Mouse (Mus musculus): ENCODE data around the gene F5.
"Not testable (repeated sequence)": the region's sequence is repeated elsewhere in the genome, so short reads cannot be mapped to it uniquely, and the experiment has no call there.

The F5 gene

DNA sequence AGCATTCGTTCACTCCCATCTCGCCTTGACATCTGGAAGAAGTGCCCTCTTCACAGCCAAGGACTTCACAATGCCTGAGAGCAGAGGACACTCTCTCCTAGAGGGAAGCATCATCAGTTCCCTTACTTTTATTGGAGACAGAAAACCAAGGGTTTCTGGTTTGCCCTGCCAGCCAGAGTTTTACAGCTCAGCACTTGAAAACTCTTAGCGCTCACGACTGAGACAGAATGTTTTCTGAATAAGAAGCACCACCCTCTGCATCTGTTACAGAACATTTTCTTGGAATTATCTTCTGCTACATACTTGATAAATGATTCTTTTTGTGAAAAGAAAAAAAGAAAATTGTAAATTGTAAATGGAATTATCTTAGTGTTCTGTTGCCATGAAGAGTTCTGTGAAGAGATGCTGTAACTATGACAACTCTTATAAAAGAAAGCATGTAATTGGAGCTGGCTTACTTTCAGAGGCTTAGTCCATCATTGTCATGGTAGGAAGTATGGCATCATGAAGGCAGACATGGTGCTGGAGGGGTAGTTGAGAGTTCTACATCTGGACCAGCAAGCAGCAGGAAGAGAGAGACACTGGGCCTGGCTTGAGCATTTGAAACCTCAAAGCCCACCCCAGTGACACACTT lies 80.4 kb downstream of the F5 start:
- not testable (repeated sequence) for DNase-seq (ENCODE audit: low spot score in 2 of 2)

DNA sequence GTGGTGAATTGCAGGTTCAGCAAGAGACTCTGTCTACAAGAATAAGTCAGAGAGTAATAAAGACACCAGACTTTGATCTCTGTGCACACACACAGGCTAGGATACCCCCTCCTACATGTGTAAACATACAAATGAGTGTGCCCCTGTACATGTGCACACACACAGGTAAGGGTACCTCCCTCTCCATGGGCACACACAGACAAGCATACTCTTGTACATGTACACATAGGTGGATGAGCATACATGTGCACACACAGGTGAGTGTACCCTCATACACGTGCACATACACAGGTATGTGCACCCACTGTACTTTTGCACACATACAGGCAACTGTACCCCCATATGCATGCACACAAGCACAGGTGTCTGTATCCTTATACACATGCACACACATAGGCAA lies 81.8 kb downstream of the F5 start:
- DNase-seq (ENCODE audit: low spot score in 2 of 2): no peak

DNA sequence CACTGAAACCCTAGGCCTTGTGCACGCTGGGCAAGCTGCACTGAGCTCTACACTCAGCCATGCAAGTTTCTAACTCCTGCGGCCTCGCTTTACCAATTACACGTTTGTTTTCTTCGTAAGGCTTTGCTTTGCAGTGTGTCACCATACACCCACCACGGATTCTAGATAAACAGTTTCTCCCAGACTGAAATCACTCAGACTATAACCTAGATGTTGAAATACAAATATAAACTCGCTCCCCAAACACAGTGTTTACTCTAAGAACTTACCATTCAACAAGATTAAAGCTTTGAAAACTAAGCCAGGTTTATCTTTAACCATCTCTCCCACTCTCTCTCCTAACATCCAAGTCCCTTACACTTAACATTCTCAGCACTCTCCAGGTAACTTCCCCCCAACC lies 83.4 kb downstream of the F5 start:
- no peak for DNase-seq (ENCODE audit: low spot score in 2 of 2)

DNA sequence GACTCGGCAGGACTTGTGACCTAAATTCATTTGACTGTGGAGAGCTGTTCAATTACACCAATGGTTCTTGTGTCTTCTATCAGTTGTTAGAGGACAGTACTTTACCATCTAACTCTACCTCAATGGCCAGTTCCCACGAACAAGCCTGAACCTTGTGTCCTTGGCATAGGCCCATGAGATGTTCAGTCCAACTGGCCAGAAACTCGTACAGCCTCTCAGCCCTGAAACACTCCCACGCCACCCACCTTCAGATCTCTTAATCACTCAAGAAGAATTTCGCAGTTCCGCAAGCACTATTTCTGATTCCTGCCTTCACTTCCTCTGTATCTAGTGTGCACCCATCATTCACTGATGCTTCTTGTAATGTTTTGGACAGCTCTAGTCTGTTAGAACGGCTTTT lies 84.4 kb downstream of the F5 start:
- no peak for DNase-seq (ENCODE audit: low spot score in 2 of 2)

DNA sequence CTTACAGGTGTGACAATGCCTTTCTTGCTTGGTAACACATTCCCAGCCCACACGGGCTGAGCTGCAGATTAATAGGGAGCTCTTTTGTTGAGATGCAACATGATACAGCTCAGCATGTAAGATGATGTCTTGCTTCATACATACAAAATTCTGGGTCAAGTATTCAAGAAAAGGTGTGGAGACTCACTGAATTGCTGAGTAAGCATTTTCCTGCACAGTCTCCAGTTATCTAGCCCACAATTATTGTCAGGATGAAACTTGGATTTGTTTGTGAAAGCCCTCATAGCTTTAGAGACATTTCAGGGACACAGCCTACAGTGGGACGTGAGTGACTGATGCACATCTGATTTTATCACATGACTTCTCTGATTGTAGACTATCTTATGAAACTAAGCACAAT lies 89.9 kb downstream of the F5 start:
- no peak for DNase-seq (ENCODE audit: low spot score in 2 of 2)

DNA sequence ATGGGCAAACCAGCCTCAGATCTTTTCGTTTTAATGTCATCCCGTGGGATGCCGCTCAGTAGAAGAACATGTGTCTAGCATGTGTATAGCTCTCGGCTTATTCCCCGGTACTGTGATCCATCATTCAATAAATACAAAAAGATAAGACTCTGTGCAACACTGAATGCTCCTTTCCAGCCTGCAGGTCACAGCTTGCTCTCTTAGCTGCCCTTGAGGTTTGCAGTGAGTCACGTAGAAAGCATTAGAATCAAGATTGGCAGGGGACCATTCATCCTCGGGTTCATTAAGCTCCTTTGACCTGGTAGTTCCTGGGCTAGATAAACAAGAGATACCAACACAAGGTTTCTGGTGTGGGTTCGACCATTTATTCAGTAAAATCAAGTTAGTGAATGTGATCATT lies 91.2 kb downstream of the F5 start:
- no peak for DNase-seq (ENCODE audit: low spot score in 2 of 2)

DNA sequence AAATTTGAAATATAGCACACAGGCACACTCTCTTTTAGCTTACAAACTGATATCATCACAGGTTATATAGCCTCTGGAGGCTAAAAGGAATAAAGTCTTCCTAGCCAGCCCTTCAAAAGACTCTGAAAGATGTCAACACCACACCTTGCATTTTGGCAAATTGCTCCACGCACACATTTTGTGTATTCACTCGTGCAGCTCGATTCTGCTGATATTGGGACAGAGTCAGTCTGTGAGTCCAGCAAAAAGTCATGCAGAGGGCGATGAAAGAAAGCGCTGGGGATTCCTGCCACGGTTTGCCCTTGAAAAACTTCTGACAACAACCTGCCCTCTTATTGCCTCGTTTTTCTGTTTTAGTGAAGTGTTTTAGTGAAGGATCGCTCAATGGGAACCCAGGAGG lies 95.8 kb downstream of the F5 start:
- DNase-seq (ENCODE audit: low spot score in 2 of 2): no peak

DNA sequence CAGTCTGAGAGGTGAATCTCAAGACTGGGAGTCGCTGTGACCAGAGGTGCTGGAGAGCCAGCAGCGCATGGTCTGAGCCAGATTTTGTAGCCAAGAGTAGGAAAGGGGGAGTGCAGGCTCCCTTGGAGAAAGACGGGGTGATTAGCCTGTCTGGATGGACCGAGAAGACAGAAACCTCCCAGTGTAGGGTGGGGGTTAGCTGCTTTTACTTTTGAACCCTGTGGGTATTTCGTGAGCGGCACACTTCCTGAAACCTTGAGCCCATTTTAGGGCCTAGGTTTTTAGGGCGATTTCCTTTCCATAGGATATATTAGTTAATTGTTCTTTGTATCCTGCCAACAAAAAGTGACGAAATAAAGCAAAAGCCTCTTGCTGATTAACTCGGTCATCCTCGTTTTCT lies 96.3 kb downstream of the F5 start:
- DNase-seq (ENCODE audit: low spot score in 2 of 2): no peak

DNA sequence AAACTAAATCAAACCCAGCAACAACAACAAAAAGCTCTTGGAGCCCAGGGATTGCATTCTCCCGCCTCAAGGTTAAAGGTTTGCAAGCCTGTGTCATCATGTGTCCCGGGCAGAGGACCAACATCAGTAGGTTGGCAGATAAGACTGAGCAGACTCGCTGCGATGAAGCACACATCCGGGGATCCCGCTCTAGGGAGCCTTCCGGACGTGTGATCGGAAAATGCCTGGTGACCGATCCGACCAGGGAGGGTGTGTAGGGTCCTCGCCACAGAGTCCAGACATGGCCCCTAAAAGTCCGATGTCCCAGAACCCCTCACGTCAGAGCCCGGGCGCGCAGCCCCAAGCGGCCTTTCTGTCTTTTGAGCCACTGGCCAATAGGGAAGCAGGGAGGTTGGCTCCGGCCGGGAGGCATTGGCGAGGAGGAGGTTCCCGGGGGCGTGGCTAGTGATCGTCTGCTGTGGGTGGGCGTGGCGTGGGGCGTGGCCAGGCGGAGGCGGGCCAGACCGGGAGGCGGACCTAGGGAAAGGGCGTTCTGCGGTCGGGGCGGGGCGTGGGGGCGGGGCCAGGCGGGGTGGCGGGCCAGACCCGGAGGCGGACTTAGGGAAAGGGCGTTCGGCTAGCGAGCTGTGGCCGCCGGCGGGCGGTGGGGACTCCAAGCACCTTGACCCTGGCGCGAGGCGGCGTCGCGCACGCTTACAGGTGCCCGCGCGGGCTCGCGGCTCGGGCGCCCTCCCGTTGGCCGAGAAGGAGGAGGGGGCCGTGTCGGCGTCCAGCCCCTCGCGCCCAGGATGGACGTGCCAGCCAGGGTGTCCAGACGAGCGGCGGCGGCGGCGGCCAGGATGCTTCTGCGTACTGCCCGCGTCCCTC lies 97.1 kb downstream of the F5 start, which contains the start of gene Slc19a2:
TSS of gene Slc19a2 (plus strand) at position 582 of the 867 bp plus-strand sequence.
- DNase-seq (ENCODE audit: low spot score in 2 of 2): peak; percentile 90 to 98

DNA sequence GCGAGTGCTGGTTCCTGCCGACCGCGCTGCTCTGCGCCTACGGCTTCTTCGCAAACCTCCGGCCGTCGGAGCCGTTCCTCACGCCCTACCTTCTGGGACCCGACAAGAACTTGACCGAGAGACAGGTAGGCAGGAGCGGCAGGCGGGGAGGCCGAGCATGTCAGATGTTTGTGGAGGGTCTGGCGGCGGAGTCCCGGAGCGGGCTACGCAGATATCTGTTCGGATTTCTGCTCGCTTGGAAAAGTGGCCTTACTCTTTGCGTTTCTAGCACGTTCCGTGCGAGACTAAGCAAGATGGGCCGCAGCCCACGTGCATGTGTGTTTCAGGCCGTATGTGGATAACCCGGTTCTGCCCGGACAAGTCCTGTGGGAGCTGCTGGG lies 97.7 kb downstream of the F5 start:
- peak in 1 of 2 experiments; percentile 31 for DNase-seq (ENCODE audit: low spot score in 2 of 2)

DNA sequence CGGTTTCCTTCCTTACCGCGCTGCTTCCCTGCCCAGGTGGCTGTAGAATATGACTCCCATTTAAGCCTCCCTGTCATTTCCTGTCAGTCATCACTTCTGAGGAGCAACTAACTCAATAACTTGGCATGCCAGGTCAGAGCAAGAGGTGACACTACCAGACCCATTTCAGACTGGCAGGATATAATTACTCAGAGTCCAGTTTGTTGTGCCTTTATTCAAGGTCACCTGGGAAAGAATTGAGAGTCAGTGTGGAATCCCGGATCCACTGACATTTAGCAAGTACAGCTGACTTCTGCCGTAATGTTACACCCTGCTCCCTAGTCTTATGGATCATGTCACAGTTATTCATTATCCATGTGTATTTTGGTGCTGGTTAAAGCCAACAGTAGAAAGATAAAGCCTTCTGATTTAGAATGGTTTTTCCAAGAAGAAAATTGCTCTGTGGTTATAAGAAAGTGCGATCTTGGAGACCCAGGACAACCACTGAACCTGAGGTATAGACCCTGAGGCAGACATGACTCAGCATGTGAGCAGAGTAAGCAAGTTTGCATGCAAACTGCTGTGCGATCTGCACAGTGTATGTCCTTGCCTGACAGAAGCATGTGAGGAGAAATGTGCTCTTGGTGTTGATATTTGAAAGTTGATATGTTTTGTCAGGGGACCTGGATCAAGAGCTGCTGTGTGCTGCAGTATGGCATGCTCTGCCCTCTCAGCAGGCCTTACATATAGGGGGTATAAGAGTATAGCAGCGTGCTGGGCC lies 98.9 kb downstream of the F5 start:
- no peak for DNase-seq (ENCODE audit: low spot score in 2 of 2)

DNA sequence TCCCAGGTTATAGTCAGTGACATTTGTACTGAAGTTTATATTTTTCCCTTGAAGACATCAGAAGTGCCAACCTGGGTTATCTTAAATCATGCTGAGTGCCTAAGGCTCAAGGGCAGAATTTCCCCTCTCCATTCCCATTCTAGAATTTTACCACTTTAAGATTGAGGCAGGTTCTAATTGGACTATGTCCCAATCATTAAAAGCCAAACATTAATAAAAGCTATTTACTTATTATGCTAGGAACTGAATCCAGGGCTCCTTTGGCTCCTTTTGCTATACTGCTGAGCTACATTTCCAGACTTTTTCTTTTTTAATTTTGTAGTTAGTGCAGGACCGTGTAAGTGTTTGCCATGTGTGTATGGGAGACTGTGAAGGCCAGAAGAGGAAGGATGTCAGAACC lies 99.8 kb downstream of the F5 start:
- no peak for DNase-seq (ENCODE audit: low spot score in 2 of 2)

DNA sequence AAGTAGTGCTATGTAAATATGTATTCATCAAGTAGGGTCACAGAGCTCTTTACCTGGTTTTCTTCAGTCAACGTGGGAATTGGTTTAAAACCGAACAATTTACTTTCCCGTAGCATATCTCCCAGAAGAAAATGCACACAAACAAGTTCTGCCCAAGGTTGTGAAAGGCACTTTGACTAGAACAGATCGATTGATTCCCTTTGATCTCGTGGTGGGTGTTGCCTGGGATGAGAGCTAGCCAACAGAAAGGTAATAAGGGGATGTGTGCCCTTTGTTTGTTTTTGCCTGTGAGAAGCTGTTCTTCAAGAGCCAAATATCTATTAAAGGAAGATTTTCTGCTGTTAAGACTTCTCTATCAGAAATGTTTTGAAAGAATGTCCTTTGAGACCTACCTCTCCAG lies 100.9 kb downstream of the F5 start:
- DNase-seq (ENCODE audit: low spot score in 2 of 2): no peak

DNA sequence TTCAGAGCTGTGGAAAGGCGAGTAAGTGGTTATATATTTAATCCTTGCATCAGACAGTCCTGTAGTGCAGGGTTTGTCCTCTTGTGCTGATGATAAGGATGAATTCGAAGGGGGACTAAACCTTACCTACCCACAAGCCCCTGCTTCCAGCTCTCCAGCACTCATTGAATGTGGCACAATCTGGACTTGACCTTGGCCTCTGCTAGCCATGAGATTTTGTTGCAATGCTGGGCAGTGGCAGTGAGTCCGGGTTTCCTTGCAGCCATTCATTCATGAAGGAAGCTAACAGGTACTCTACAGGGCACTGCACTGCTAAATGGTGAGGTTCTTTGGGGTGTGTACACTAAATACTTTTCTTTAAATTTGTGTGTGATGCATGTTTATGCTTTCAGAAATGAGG lies 103.2 kb downstream of the F5 start:
- DNase-seq (ENCODE audit: low spot score in 2 of 2): no peak

DNA sequence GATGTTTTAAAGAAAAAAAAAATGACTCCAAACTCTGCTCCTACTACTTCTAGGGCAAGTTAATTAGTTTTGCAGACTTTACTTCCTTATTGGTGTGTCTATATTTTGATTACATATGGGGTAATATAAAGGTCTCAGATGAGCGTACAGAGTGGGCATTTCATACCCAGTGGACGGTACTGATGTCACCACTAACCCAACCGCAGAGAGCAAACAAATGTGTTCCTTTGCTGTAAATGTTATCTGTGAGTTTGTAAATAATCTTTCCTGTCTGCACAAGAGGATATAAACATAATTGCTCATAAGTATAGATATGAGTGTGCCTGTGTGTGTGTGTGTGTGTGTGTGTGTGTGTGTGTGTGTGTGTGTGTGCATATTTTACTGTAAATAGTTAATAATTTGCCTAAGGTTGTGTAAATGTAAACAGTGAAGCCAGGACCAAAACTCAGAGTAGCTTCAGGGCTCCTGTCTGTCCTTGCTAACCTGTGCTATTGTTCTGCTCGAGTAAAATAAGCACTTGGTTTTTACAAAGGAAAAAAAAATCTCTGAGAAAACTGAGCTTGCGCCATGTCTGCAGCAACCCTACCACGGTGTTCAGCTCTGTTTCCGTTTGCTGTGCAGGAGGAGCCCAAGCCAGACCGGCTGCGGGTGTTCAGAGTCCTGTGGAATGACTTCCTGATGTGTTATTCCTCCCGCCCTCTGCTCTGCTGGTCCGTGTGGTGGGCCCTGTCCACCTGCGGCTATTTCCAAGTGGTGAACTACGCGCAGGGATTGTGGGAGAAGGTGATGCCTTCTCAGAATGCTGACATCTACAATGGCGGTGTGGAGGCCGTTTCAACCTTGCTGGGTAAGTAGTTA lies 108.8 kb downstream of the F5 start:
- DNase-seq (ENCODE audit: low spot score in 2 of 2): no peak

DNA sequence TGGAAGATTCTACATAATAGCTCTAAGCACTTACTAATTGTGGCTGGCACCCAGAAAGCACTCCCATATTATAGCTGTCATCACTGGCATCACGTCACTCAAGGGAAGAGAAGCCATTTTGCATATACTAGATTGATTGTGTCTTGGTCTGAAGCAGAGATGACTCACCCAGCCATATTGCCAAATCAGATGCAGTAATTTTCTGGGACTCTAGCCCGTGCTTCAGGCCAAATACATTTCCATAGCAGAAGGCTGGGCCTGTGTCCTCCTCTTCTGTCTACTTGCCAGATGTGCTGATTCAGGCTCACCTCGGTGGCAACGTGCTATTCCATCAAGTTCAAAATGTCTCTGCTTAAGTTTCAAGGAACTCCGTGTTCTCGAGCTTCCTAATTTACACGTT lies 109.9 kb downstream of the F5 start:
- DNase-seq (ENCODE audit: low spot score in 2 of 2): peak; percentile 35 to 57

All from left cerebral cortex, adult 9 months (tissue).